ENCODE assay signal across 17 mouse cellular contexts in the genomic region with DNA sequence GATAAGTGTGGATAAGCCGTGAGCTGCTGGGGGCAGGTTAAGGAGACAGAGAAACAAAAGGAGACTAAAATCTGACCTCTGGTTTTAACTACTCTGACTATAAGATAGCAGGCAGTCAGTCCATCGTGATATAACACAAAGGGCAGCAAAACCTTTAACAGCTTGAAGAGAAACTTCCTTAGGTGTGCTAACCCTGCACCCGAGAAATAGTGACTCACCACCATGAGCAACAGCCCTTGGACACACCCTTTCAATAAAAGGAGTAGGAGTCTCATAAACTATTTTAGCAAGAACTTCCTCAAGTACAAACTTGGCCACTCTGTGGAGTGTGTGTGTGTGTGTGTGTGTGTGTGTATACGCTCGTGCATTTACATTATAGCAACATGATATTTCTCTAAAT. TPM values are rescaled to one million over a fixed set of nuclear protein-coding genes. Genes with fewer than 3 reads are reported as not detected.
"Had no signal": no experiment of that assay in that cellular context is flagged by ENCODE, and none has a peak within 500 bp of the region (broad histone marks: within the 10 kb centered on the region; RNA-seq: fewer than 3 reads in every experiment).

No protein-coding gene starts in this region.

- H3K4me2 ChIP-seq: limb, embryonic 15.5 days; liver, embryonic 12.5 days; lung, embryonic 15.5 days; midbrain, embryonic 13.5 days; neural tube, embryonic 15.5 days had no signal

- H3K27ac ChIP-seq: limb, embryonic 15.5 days; liver, embryonic 12.5 days; lung, embryonic 15.5 days; midbrain, embryonic 13.5 days; neural tube, embryonic 15.5 days had no signal

- H3K9ac ChIP-seq: limb, embryonic 15.5 days; liver, embryonic 12.5 days; lung, embryonic 15.5 days; midbrain, embryonic 13.5 days; neural tube, embryonic 15.5 days had no signal

- ATAC-seq: liver, embryonic 12.5 days; midbrain, embryonic 13.5 days had no signal

- DNase-seq: kidney, adult 18-20 months; kidney, postnatal 10 days; layer of hippocampus, postnatal 36 days; lung, postnatal 36 days; spleen, adult 18-20 months; thymus, postnatal 14 days had no signal

- H3K9me3 ChIP-seq: limb, embryonic 15.5 days; liver, embryonic 12.5 days; lung, embryonic 15.5 days; midbrain, embryonic 13.5 days; neural tube, embryonic 15.5 days had no signal

- H3K27me3 ChIP-seq: limb, embryonic 15.5 days; liver, embryonic 12.5 days; lung, embryonic 15.5 days; midbrain, embryonic 13.5 days; neural tube, embryonic 15.5 days had no signal

- H3K36me3 ChIP-seq: limb, embryonic 15.5 days; liver, embryonic 12.5 days; lung, embryonic 15.5 days; midbrain, embryonic 13.5 days; neural tube, embryonic 15.5 days had no signal

- H3K4me1 ChIP-seq: limb, embryonic 15.5 days; liver, embryonic 12.5 days; lung, embryonic 15.5 days; midbrain, embryonic 13.5 days; neural tube, embryonic 15.5 days had no signal

- H3K4me3 ChIP-seq: limb, embryonic 15.5 days; liver, embryonic 12.5 days; lung, embryonic 15.5 days; midbrain, embryonic 13.5 days; myocyte; neural tube, embryonic 15.5 days had no signal

RNA-seq across cellular contexts. Expression of a gene that starts 26.0 kb away (rescaled TPM):
- polyA plus RNA-seq: limb, embryonic 11.5 days; limb, embryonic 15.5 days; liver, embryonic 12.5 days; liver, embryonic 16.5 days; lung, embryonic 15.5 days; midbrain, embryonic 13.5 days; neural tube, embryonic 11.5 days; neural tube, embryonic 15.5 days; stomach, embryonic 14.5 days had no signal

RNA-seq across cellular contexts. Expression of a gene that starts 41.0 kb away (rescaled TPM):
- polyA plus RNA-seq: kidney, embryonic 14.5 days; limb, embryonic 11.5 days; liver, embryonic 12.5 days; liver, embryonic 16.5 days; lung, embryonic 15.5 days; midbrain, embryonic 13.5 days; neural tube, embryonic 11.5 days; neural tube, embryonic 15.5 days; stomach, embryonic 14.5 days had no signal
